Mouse (Mus musculus): ENCODE measurements around the gene Atp8b5. TPM values are rescaled to one million over a fixed set of nuclear protein-coding genes. Genes with fewer than 3 reads are reported as not detected.

Gene Atp8b5
- polyA plus RNA-seq, 1 experiment: 0.68 TPM

- DNase-seq (ENCODE audit: extremely low spot score in 1 of 2, low spot score in 1 of 2): peak; percentile 75 to 95
Observed at GRCm38 (mm10) chr4:43381408-43382154, 114.6 kb downstream of the Atp8b5 start, which contains the start of gene Rusc2. Rusc2 (plus strand) TSS chr4:43381979.

GRCm38 (mm10) chr4:43382155-43383020, 115.4 kb downstream of the Atp8b5 start:
- no peak for DNase-seq (ENCODE audit: extremely low spot score in 1 of 2, low spot score in 1 of 2)

GRCm38 (mm10) chr4:43383246-43384082, 116.5 kb downstream of the Atp8b5 start:
- no peak for DNase-seq (ENCODE audit: extremely low spot score in 1 of 2, low spot score in 1 of 2)

- DNase-seq (ENCODE audit: extremely low spot score in 1 of 2, low spot score in 1 of 2): no peak
Observed at GRCm38 (mm10) chr4:43384083-43384460, 117.1 kb downstream of the Atp8b5 start.

GRCm38 (mm10) chr4:43384541-43384940, 117.6 kb downstream of the Atp8b5 start:
- DNase-seq (ENCODE audit: extremely low spot score in 1 of 2, low spot score in 1 of 2): no peak

GRCm38 (mm10) chr4:43386932-43387331, 120.0 kb downstream of the Atp8b5 start:
- DNase-seq (ENCODE audit: extremely low spot score in 1 of 2, low spot score in 1 of 2): no peak

GRCm38 (mm10) chr4:43389390-43389789, 122.4 kb downstream of the Atp8b5 start:
- DNase-seq (ENCODE audit: extremely low spot score in 1 of 2, low spot score in 1 of 2): no peak

- DNase-seq (ENCODE audit: extremely low spot score in 1 of 2, low spot score in 1 of 2): no peak
Observed at GRCm38 (mm10) chr4:43389845-43390440, 123.0 kb downstream of the Atp8b5 start.

- DNase-seq (ENCODE audit: extremely low spot score in 1 of 2, low spot score in 1 of 2): no peak
Observed at GRCm38 (mm10) chr4:43391521-43392050, 124.6 kb downstream of the Atp8b5 start.

- DNase-seq (ENCODE audit: extremely low spot score in 1 of 2, low spot score in 1 of 2): no peak
Observed at GRCm38 (mm10) chr4:43394345-43394891, 127.5 kb downstream of the Atp8b5 start.

- DNase-seq (ENCODE audit: extremely low spot score in 1 of 2, low spot score in 1 of 2): no peak
Observed at GRCm38 (mm10) chr4:43395147-43395546, 128.2 kb downstream of the Atp8b5 start.

GRCm38 (mm10) chr4:43395836-43396235, 128.9 kb downstream of the Atp8b5 start:
- DNase-seq (ENCODE audit: extremely low spot score in 1 of 2, low spot score in 1 of 2): no peak

- no peak for DNase-seq (ENCODE audit: extremely low spot score in 1 of 2, low spot score in 1 of 2)
Observed at GRCm38 (mm10) chr4:43396381-43396780, 129.4 kb downstream of the Atp8b5 start.

- DNase-seq (ENCODE audit: extremely low spot score in 1 of 2, low spot score in 1 of 2): no peak
Observed at GRCm38 (mm10) chr4:43398014-43398413, 131.1 kb downstream of the Atp8b5 start.

GRCm38 (mm10) chr4:43398829-43399331, 131.9 kb downstream of the Atp8b5 start:
- DNase-seq (ENCODE audit: extremely low spot score in 1 of 2, low spot score in 1 of 2): peak in 1 of 2 experiments; percentile 47

GRCm38 (mm10) chr4:43399391-43400131, 132.6 kb downstream of the Atp8b5 start:
- no peak for DNase-seq (ENCODE audit: extremely low spot score in 1 of 2, low spot score in 1 of 2)

- no peak for DNase-seq (ENCODE audit: extremely low spot score in 1 of 2, low spot score in 1 of 2)
Observed at GRCm38 (mm10) chr4:43400976-43401375, 134.0 kb downstream of the Atp8b5 start.

GRCm38 (mm10) chr4:43401486-43401885, 134.5 kb downstream of the Atp8b5 start:
- no peak for DNase-seq (ENCODE audit: extremely low spot score in 1 of 2, low spot score in 1 of 2)

GRCm38 (mm10) chr4:43402212-43402611, 135.3 kb downstream of the Atp8b5 start:
- no peak for DNase-seq (ENCODE audit: extremely low spot score in 1 of 2, low spot score in 1 of 2)
